Mouse (Mus musculus): ENCODE measurements around the gene Ankle1. TPM values are rescaled to one million over a fixed set of nuclear protein-coding genes. Genes with fewer than 3 reads are reported as not detected.

The Ankle1 gene
- 1.4 TPM for polyA plus RNA-seq (2017; shearing (Covaris generic))

DNA sequence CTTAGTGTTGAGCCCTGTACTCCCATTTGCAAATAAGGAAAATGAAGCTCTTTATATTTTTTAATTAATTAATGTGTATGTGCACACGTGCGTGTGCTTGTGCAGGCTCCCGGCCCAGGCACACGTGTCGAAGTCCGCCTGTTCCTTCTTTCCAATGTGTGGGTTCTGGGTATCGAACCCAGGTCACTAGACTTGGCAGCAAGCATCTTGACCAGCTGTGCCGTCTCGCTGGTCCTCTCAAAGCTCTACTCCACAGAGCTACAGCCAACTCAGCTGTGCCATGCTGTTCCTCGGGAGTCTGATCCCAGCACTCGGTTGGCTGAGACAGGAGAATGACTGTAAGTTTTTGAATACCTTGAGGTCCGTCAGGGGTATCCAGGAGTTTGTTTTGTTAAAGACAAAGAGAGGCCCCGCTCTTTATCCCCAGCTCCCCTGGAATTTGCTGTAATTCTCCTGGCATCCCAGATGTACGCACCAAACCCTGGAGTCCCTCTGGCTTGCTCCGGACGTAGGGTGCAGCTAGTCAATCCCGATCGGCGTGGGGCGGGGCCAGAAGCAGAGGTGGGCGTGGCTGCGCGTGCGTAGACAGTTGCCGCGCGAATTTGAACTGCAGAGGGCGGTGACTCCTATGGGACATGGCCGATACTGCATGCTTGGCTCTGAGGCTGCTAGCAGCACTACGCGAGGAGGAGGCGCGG lies at the start of gene Ankle1:
TSS of gene Ankle1 (plus strand) at position 610 of the 698 bp plus-strand sequence.

DNA sequence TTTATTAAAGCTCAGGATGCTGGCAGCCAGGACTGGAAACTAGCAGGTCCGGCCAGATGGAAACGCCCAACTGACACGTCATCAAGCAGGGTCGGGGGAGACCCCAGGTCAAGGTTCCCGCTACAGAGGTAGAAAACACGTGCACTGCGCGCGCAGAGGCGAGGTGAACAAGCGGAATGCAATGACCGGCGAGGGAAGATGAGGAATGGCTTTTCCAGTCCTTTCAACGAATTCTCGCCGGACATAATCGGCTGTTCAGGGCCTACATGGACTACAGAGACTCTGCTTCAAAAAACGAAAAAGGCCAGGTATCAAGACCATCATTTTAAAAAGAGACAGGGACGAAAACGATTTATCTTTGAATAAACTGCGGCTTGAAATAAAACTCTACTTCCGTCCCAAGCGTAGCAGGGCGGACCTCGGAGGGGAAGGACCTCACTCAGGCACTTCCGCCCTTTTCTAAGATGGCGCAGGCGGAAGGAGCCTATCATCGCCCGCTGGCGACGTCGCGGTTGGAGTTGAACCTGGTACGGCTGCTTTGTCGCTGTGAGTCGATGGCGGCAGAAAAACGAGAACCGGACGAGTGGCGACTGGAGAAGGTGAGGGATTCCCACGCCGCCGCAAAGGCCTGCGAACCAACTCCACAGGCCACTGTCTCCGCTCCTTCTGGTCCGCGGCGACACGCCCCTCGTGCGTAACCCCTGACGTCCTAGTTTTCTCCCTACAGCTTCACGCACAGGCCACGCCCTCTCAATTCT lies 38.9 kb upstream of the Ankle1 start, which contains the start of gene Use1:
TSS of gene Use1 (plus strand) at position 78 of the 758 bp plus-strand sequence.

GRCm38 (mm10) chr8:71371236-71371848 lies 34.5 kb upstream of the Ankle1 start, which contains the start of gene Ocel1:
Ocel1 (plus strand) TSS chr8:71371298.

GRCm38 (mm10) chr8:71381421-71381970 lies 24.3 kb upstream of the Ankle1 start, which contains the start of gene Nr2f6:
Nr2f6 (minus strand) TSS chr8:71381960.

DNA sequence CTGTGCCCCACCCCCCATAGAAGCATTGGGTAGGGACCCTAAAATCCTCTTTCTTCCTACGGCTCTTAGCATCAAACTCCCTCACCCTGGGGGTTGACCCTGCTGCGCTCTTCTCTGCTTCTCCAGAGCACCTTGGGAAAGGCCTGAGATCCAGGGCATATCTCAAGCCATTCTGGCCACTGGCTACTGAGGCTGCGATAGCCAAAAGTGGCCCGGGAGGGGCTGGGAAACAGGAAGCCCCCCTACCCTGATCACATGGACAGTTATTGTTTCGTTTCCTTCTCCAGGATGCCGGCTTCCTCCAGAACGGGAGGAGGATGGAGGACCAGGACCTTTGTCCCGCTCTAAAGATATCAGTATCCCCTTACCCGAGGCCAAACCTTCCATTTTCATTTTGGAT lies 10.2 kb upstream of the Ankle1 start, which contains the start of gene Ushbp1:
TSS of gene Ushbp1 (minus strand) at position 174 of the 400 bp plus-strand sequence.

GRCm38 (mm10) chr8:71396639-71397305 lies 9.0 kb upstream of the Ankle1 start, which contains the start of gene Babam1:
Babam1 (plus strand) TSS chr8:71396861.

Other genes with a start within 250 kb of the Ankle1 start
- gene Myo9b, start 133.3 kb upstream of the Ankle1 start, polyA plus RNA-seq (2017; shearing (Covaris generic)): 63.8 TPM
- 36.5 TPM for gene Haus8, start 133.1 kb upstream of the Ankle1 start, polyA plus RNA-seq (2017; shearing (Covaris generic))
- 143 TPM for gene Use1, start 39.2 kb upstream of the Ankle1 start, polyA plus RNA-seq (2017; shearing (Covaris generic))
- 19.0 TPM for gene Ocel1, start 34.7 kb upstream of the Ankle1 start, polyA plus RNA-seq (2017; shearing (Covaris generic))
- gene Nr2f6, start 24.1 kb upstream of the Ankle1 start, polyA plus RNA-seq (2017; shearing (Covaris generic)): 8.1 TPM
- gene Ushbp1, start 10.2 kb upstream of the Ankle1 start, polyA plus RNA-seq (2017; shearing (Covaris generic)): 0.26 TPM
- gene Babam1, start 9.1 kb upstream of the Ankle1 start, polyA plus RNA-seq (2017; shearing (Covaris generic)): 116 TPM
- 156 TPM for gene Abhd8, start 57.6 kb downstream of the Ankle1 start, polyA plus RNA-seq (2017; shearing (Covaris generic))
- 72.6 TPM for gene Mrpl34, start 58.9 kb downstream of the Ankle1 start, polyA plus RNA-seq (2017; shearing (Covaris generic))
- gene Dda1, start 63.2 kb downstream of the Ankle1 start, polyA plus RNA-seq (2017; shearing (Covaris generic)): 106 TPM
- 16.2 TPM for gene Ano8, start 80.0 kb downstream of the Ankle1 start, polyA plus RNA-seq (2017; shearing (Covaris generic))
- 10.7 TPM for gene Gtpbp3, start 82.1 kb downstream of the Ankle1 start, polyA plus RNA-seq (2017; shearing (Covaris generic))
- gene Plvap, start 105.7 kb downstream of the Ankle1 start, polyA plus RNA-seq (2017; shearing (Covaris generic)): 0.55 TPM
- 0.19 TPM for gene Ccdc194, start 119.7 kb downstream of the Ankle1 start, polyA plus RNA-seq (2017; shearing (Covaris generic))
- 116 TPM for gene Bst2, start 131.4 kb downstream of the Ankle1 start, polyA plus RNA-seq (2017; shearing (Covaris generic))
- gene Mvb12a, start 136.9 kb downstream of the Ankle1 start, polyA plus RNA-seq (2017; shearing (Covaris generic)): 96.2 TPM
- 2.2 TPM for gene Tmem221, start 152.9 kb downstream of the Ankle1 start, polyA plus RNA-seq (2017; shearing (Covaris generic))
- gene Nxnl1, start 160.6 kb downstream of the Ankle1 start, polyA plus RNA-seq (2017; shearing (Covaris generic)): 0.25 TPM
- 15.6 TPM for gene Slc27a1, start 162.9 kb downstream of the Ankle1 start, polyA plus RNA-seq (2017; shearing (Covaris generic))
- 115 TPM for gene Pgls, start 186.2 kb downstream of the Ankle1 start, polyA plus RNA-seq (2017; shearing (Covaris generic))
- gene Fam129c, start 191.6 kb downstream of the Ankle1 start, polyA plus RNA-seq (2017; shearing (Covaris generic)): 13.0 TPM
- gene Colgalt1, start 205.0 kb downstream of the Ankle1 start, polyA plus RNA-seq (2017; shearing (Covaris generic)): 51.1 TPM